Mouse (Mus musculus) bone marrow, adult 2 months (tissue): ENCODE data around the gene Vps25. TPM values are rescaled to one million over a fixed set of nuclear protein-coding genes. Genes with fewer than 3 reads are reported as not detected.

Experiments
- H3K27ac ChIP-seq: fragments of 200-500 bp; 2 replicates; pipeline ENCODE4 v1.5.1; 2012; ENCODE audit warnings: low read depth, mild to moderate bottlenecking, control low read depth, inconsistent platforms, low read length; ENCODE audit not compliant: control insufficient read depth, poor library complexity, insufficient read depth
- H3K4me1 ChIP-seq: fragments of 200-500 bp; 2 replicates; pipeline ENCODE4 v1.6.1; 2011; ENCODE audit warnings: low read length; ENCODE audit not compliant: control insufficient read depth, insufficient read depth
- H3K4me3 ChIP-seq: fragments of 200-500 bp; replicated peaks from 2 replicates; pipeline ENCODE3; 2011; ENCODE audit warnings: mild to moderate bottlenecking, low read depth, low read length, control low read depth; ENCODE audit not compliant: control insufficient read depth
- CTCF ChIP-seq: fragments of 200-500 bp; IDR thresholded peaks from 2 replicates; pipeline ENCODE4 v1.5.1; 2011; ENCODE audit warnings: low read length, control low read depth; ENCODE audit not compliant: control insufficient read depth, insufficient read depth
- POLR2A ChIP-seq: fragments of 200-500 bp; IDR thresholded peaks from 2 replicates; pipeline ENCODE4 v1.6.1; 2011; ENCODE audit warnings: low read depth, mild to moderate bottlenecking, control low read depth, low read length, borderline replicate concordance; ENCODE audit not compliant: control insufficient read depth
- WGBS: fragments of 180-500 bp; shearing (Covaris S2); methylation state at CpG from one replicate; pipeline ENCODE4 v1.1.7; 2018; 5-methylcytosine and 5-hydroxymethylcytosine counted together
- polyA plus RNA-seq: library from polyadenylated mRNA; stranded (reverse); fragments of >200 nt; gene quantifications from 2 replicates; pipeline ENCODE4 v1.2.4, GENCODE M21; 2011; ENCODE audit warnings: low replicate concordance; ENCODE audit not compliant: missing spikeins, insufficient read depth, insufficient read length

Vps25 gene
- polyA plus RNA-seq, 1 experiment: 71.9 TPM

DNA sequence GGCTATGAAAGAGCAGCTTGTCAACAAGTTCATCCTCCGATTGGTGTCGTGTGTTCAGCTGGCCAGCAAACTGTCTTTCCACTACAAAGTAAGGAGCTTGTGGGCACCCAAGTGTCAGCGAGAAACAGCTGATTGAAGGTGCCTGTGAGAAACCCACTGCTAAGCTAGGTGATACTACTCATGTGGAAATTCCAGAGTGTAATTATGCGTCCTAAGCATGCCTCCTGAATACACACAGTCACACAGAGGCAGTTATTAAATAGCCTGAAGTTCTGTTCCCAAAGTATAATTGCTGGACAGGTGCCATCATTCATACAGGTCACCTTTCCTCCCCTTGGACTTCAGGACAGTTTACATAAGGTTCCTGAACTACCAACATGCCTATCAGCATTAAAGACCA lies 30.3 kb downstream of the Vps25 start:
- TF ChIP-seq POLR2A: no peak
- TF ChIP-seq CTCF: no peak
- Histone ChIP-seq H3K27ac (no peak overlapping the region), H3K4me1 (no peaks in the 10 kb centered on the region; the same call in 1 of the 2 replicates), H3K4me3 (no peak overlapping the region)
- WGBS: 84% methylated on average over 4 of the region's 4 CpGs

DNA sequence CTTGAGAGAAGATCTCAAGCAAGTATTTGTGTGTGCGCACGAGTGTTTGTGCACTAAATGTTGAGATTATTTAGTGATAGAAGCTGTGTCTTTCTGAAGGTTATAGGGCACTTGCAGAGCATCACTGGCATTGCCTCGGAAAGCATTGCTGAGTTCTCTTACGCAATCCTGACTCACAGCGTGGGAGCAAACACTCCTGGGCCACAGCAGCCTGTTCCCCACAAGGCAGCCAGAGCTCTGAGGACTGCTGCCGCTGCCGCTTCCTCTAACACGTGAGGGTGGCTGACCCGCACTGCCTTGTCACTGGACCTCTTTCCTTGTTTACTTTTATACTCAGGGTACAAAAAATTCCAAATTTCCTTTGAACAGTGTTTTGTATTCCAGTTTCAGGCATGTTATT lies 33.8 kb downstream of the Vps25 start:
- Histone ChIP-seq H3K4me1 (no peaks in the 10 kb centered on the region; the same call in 1 of the 2 replicates), H3K27ac (no peak overlapping the region), H3K4me3 (no peak overlapping the region)
- no peak for TF ChIP-seq CTCF
- TF ChIP-seq POLR2A: no peak
- 58% methylated on average over 9 of the region's 9 CpGs for WGBS

DNA sequence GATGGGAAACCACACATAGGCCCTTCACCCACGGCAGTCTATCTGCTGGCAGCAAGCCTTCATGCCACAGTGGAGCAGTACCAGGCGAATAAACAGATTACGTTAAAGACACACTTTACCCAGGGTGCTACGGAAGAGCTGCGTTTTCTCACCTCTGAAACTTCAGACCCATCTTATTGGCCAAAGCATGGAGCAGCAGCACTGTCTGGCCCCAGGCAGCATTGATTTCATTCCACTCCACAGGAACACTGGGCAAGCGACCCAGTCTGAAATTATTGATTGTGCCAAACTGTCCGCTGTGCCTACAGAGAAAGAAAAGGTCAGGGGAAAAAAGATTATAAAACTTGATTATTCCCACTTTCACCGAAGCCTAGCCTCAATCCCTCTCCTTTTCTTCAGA lies 37.7 kb downstream of the Vps25 start:
- 93% methylated on average over 8 of the region's 8 CpGs for whole genome bisulfite sequencing
- no peaks in the 10 kb centered on the region for H3K4me1 ChIP-seq
- TF ChIP-seq POLR2A (no peak), CTCF (no peak)
- no peak overlapping the region for H3K4me3 ChIP-seq
- no peak overlapping the region for H3K27ac ChIP-seq

DNA sequence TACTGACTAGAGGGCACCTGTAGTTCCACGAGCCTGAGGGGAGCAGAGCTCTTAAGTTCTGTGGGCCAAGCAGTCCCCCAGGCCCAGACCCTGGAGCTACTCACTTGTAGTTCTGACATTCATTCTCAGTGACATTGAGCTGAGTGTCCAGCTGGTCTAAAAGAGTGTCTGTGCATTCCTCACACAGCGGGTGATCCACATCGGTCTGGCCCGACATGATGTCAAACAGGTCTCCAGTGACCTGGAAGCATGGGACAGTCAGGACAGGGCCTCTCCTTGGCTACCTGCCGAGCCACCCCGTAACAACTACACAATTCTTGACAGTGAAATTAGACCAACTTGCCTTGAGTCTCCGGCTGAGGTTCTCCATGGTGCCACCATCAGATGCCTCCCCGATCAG lies 41.7 kb downstream of the Vps25 start:
- no peak overlapping the region for H3K27ac ChIP-seq
- H3K4me3 ChIP-seq: no peak overlapping the region
- WGBS: 96% methylated on average over 8 of the region's 8 CpGs
- TF ChIP-seq CTCF (no peak), POLR2A (no peak)
- H3K4me1 ChIP-seq: no peaks in the 10 kb centered on the region; the same call in 1 of the 2 replicates

DNA sequence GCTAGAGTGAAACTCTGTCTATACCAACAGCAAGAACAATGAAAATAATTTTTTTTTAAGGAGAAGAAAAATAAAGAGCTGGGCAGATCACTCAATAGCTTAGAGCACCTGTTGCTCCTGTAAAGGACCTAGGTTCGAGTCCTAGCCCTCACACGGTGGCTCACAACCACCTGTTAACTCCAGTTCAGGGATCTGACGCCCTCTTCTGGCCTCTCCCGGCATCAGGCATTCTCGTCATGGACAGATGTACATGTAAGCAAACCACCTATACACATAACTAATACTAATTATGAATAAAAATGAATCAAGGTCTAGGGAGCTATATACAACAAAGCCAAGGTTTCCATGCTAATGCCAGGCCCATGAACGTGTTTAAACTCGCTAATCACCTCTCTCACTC lies 47.4 kb downstream of the Vps25 start:
- Histone ChIP-seq H3K4me1 (no peaks in the 10 kb centered on the region; the same call in 1 of the 2 replicates), H3K27ac (no peak overlapping the region), H3K4me3 (peak overlapping the region; percentile 77)
- 57% methylated on average over 7 of the region's 7 CpGs for WGBS
- no peak for TF ChIP-seq POLR2A
- TF ChIP-seq CTCF: peak; percentile 43

DNA sequence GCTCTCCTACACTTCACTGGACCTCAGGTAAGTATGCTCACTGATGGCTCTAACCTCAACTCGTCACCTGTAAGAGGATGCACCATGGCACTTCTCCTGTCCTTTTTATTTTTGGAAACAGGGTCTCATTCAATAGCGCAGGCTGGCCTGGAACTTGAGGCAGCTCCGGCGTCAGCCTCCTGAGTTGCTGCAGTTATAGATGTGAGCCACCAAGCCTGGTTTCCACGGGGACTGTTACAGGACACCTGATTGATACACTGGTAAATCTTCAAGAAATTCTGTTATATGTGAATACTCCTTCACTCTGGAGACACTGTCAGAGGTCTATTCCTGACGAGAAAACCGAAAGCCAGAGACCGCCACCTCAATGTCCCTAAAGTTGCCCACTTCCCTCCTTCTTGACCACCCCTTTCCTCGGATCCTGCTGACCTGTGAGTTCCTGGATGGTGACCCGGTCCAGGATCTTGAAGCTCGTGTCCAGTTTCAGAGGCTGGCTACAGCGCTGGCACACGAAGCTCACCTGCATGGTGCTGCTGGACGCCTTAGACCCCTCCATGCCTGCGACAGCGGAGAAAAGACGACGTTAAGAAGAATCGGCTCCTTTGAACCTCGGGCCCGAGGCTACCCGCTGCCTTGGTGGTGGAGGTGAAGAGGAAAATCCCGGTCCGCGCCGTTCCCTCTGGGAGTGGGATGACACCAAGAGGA lies 47.9 kb downstream of the Vps25 start:
- TF ChIP-seq POLR2A (no peak), CTCF (no peak)
- 8% methylated on average over 26 of the region's 26 CpGs for WGBS
- Histone ChIP-seq H3K4me3 (peak overlapping the region; percentile 77), H3K4me1 (no peaks in the 10 kb centered on the region; the same call in 1 of the 2 replicates), H3K27ac (peak overlapping the region; percentile 60)

DNA sequence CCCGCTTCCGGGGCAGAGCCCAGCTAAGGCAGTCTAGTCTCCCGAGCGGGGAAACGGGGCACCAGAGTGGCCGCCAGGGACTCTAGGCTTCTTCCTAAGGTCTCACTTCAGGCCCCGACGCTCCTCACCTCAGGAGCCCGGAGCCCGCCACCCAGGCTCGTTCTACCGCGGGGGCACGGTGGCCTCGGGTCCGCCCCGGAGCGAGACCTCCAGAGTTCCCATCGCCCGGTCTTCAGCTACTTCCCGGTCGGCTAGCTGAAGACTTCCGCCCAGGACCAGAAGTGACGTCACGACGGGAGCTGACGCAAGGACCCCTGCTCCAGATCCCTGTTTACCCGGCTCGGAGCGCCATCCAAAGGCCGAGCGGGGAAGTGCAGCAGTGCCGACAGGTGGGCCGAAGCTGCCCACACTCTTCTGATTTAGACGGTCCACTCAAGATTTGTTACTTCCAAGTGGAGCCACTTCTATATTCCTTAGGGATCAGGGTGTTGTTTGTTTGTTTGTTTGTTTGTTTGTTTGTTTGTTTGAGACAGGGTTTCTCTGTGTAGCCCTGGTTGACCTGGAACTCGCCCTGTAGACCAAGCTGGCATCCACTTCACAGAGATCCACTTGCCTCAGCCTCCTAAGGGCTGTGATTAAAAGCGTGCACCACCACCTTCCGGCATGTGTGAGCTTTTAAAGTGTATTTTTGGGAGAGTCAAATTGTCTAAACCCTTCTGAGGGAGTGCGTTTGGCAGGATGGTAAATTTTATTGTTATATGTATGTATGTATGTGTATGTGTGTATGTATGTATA lies 48.7 kb downstream of the Vps25 start, which contains the start of gene Becn1:
Gene Becn1, minus strand, starts transcription at position 283 of the 795 bp plus-strand sequence.
- peak; percentile 77; the same call in 1 of the 2 replicates for TF ChIP-seq POLR2A
- peak; percentile 86 for TF ChIP-seq CTCF
- peak within 1 kb of the TSS; percentile 60 for H3K27ac ChIP-seq
- WGBS: 7% methylated on average over 39 of the region's 39 CpGs
- H3K4me3 ChIP-seq: peak within 1 kb of the TSS; percentile 77
- H3K4me1 ChIP-seq: no peaks in the 10 kb centered on the region; the same call in 1 of the 2 replicates

DNA sequence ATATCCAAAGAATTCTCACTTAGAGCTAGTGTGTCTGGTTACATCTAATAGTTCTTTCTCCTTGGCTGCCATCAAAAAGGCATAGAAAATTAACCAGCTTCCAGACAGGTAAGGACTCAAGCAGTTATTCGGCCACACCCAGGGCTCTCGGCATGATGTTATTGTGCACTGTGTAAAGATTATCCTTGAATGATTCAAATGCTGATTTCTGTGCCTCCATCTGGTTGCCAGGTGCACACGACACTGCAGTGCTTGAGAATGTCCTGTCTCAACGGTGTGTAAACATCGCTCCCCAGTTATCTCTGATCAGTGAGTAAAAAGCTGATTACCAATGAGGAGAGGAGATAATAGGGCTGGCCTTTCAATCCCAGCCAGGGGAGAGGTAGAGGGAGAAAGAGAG lies 54.2 kb downstream of the Vps25 start:
- Histone ChIP-seq H3K27ac (no peak overlapping the region), H3K4me1 (no peaks in the 10 kb centered on the region), H3K4me3 (no peak overlapping the region)
- 52% methylated on average over 5 of the region's 5 CpGs for WGBS
- no peak for TF ChIP-seq CTCF

Other genes starting within 250 kb of the Vps25 start
- 44.9 and 61.5 TPM in 2 replicates for gene Atp6v0a1, start 244.3 kb upstream of the Vps25 start, polyA plus RNA-seq
- gene Naglu, start 183.7 kb upstream of the Vps25 start, polyA plus RNA-seq: 3.4 and 5.6 TPM in 2 replicates
- 0.97 and 2.3 TPM in 2 replicates for gene Hsd17b1, start 175.3 kb upstream of the Vps25 start, polyA plus RNA-seq
- gene Coasy, start 171.1 kb upstream of the Vps25 start, polyA plus RNA-seq: 11.2 and 25.5 TPM in 2 replicates
- 15.3 and 23.6 TPM in 2 replicates for gene Mlx, start 166.4 kb upstream of the Vps25 start, polyA plus RNA-seq
- 12.6 and 14.3 TPM in 2 replicates for gene Psmc3ip, start 158.3 kb upstream of the Vps25 start, polyA plus RNA-seq
- gene Retreg3, start 133.8 kb upstream of the Vps25 start, polyA plus RNA-seq: 34.4 and 49.4 TPM in 2 replicates
- 12.3 and 16.4 TPM in 2 replicates for gene Tubg1, start 133.8 kb upstream of the Vps25 start, polyA plus RNA-seq
- gene Tubg2, start 97.8 kb upstream of the Vps25 start, polyA plus RNA-seq: 3.4 TPM in 1 of 2 replicates, not detected in the other
- 0.54 and 1.5 TPM in 2 replicates for gene Cntnap1, start 83.2 kb upstream of the Vps25 start, polyA plus RNA-seq
- 2.0 and 2.1 TPM in 2 replicates for gene Plekhh3, start 82.4 kb upstream of the Vps25 start, polyA plus RNA-seq
- not detected in 2 replicates for gene Ccr10, start 78.3 kb upstream of the Vps25 start, polyA plus RNA-seq
- 21.2 and 35.8 TPM in 2 replicates for gene Ezh1, start 27.2 kb upstream of the Vps25 start, polyA plus RNA-seq
- 4.6 and 4.8 TPM in 2 replicates for gene Ramp2, start 7.7 kb upstream of the Vps25 start, polyA plus RNA-seq
- 5.5 and 19.8 TPM in 2 replicates for gene Wnk4, start 6.9 kb downstream of the Vps25 start, polyA plus RNA-seq
- gene Cntd1, start 25.3 kb downstream of the Vps25 start, polyA plus RNA-seq: 1.3 and 2.2 TPM in 2 replicates
- 34.2 and 61.9 TPM in 2 replicates for gene Coa3, start 25.4 kb downstream of the Vps25 start, polyA plus RNA-seq
- 144 and 173 TPM in 2 replicates for gene Becn1, start 48.6 kb downstream of the Vps25 start, polyA plus RNA-seq
- 114 and 148 TPM in 2 replicates for gene Psme3, start 62.5 kb downstream of the Vps25 start, polyA plus RNA-seq
- gene Aoc2, start 71.4 kb downstream of the Vps25 start, polyA plus RNA-seq: 11.0 and 12.4 TPM in 2 replicates
- 0.82 and 1.0 TPM in 2 replicates for gene Aoc3, start 76.9 kb downstream of the Vps25 start, polyA plus RNA-seq
- not detected in 2 replicates for gene G6pc, start 113.9 kb downstream of the Vps25 start, polyA plus RNA-seq
- 17.9 and 28.0 TPM in 2 replicates for gene Aarsd1, start 163.9 kb downstream of the Vps25 start, polyA plus RNA-seq
- 7.1 and 7.2 TPM in 2 replicates for gene Gm27029, start 171.1 kb downstream of the Vps25 start, polyA plus RNA-seq
- 3.5 and 10.7 TPM in 2 replicates for gene Rundc1, start 171.4 kb downstream of the Vps25 start, polyA plus RNA-seq
- gene Ptges3l, start 171.6 kb downstream of the Vps25 start, polyA plus RNA-seq: 2.4 TPM in 1 of 2 replicates, not detected in the other
- 532 and 941 TPM in 2 replicates for gene Rpl27, start 188.6 kb downstream of the Vps25 start, polyA plus RNA-seq
- 24.9 and 45.0 TPM in 2 replicates for gene Ifi35, start 194.7 kb downstream of the Vps25 start, polyA plus RNA-seq
- 1.0 and 1.7 TPM in 2 replicates for gene Rnd2, start 211.3 kb downstream of the Vps25 start, polyA plus RNA-seq
- gene Vat1, start 212.5 kb downstream of the Vps25 start, polyA plus RNA-seq: 10.6 and 19.0 TPM in 2 replicates